Mouse (Mus musculus) bone marrow, adult 2 months (tissue): ENCODE results near the gene Borcs5.

Experiments used
- CTCF ChIP-seq: fragments of 200-500 bp; IDR thresholded peaks from 2 replicates; pipeline ENCODE4 v1.5.1; 2011; ENCODE audit warnings: low read length, control low read depth; ENCODE audit not compliant: control insufficient read depth, insufficient read depth
- POLR2A ChIP-seq: fragments of 200-500 bp; IDR thresholded peaks from 2 replicates; pipeline ENCODE4 v1.6.1; 2011; ENCODE audit warnings: low read depth, mild to moderate bottlenecking, control low read depth, low read length, borderline replicate concordance; ENCODE audit not compliant: control insufficient read depth

GRCm38 (mm10) chr6:134639210-134639609, at the start of gene Borcs5:
- TF ChIP-seq POLR2A: no peak
- no peak for TF ChIP-seq CTCF
